Mouse (Mus musculus) heart, embryonic 12.5 days (tissue): ENCODE measurements at regions not wholly inside any gene's neighbourhood (a gene's known extent, or its start where the extent isn't known, plus 50 kb on each side); places are given as distances from the start of the nearest gene placed in this dataset.

Experiments used
- ATAC-seq: fragments of 200-750 bp; cut with Nextera tagmentation; 2 replicates; pipeline ENCODE4 v1.8.0; 2017; ENCODE audit warnings: moderate TSS enrichment, moderate library complexity; ENCODE audit not compliant: insufficient number of reproducible peaks, low FRiP score
- H3K27ac ChIP-seq: fragments of 300-500 bp; sonication (generic); 2 replicates; pipeline ENCODE4 v1.5.1; 2016; ENCODE audit warnings: mild to moderate bottlenecking, moderate library complexity; ENCODE audit not compliant: poor library complexity, severe bottlenecking
- H3K27me3 ChIP-seq: fragments of 300-500 bp; sonication (generic); replicated peaks from 2 replicates; pipeline ENCODE4 v1.6.1; 2016; ENCODE audit warnings: mild to moderate bottlenecking, moderate library complexity
- H3K36me3 ChIP-seq: fragments of 300-500 bp; sonication (generic); 2 replicates; pipeline ENCODE4 v1.6.1; 2016; ENCODE audit warnings: mild to moderate bottlenecking, moderate library complexity
- H3K4me1 ChIP-seq: fragments of 300-500 bp; sonication (generic); replicated peaks from 2 replicates; pipeline ENCODE4 v1.6.1; 2016; ENCODE audit warnings: mild to moderate bottlenecking
- H3K4me2 ChIP-seq: fragments of 300-500 bp; sonication (generic); 2 replicates; pipeline ENCODE4 v1.6.1; 2016; ENCODE audit warnings: mild to moderate bottlenecking, moderate library complexity
- H3K4me3 ChIP-seq: fragments of 300-500 bp; sonication (generic); 2 replicates; pipeline ENCODE4 v1.5.1; 2016; ENCODE audit warnings: mild to moderate bottlenecking
- H3K9ac ChIP-seq: fragments of 300-500 bp; sonication (generic); 2 replicates; pipeline ENCODE4 v1.6.1; 2016; ENCODE audit warnings: mild to moderate bottlenecking, moderate library complexity
- H3K9me3 ChIP-seq: fragments of 300-500 bp; sonication (generic); replicated peaks from 2 replicates; pipeline ENCODE4 v1.6.1; 2016; ENCODE audit warnings: mild to moderate bottlenecking, moderate library complexity
- WGBS: fragments of 180-500 bp; shearing (Covaris S2); methylation state at CpG from one replicate; pipeline ENCODE4 v1.1.7; 2016; 5-methylcytosine and 5-hydroxymethylcytosine counted together

GRCm38 (mm10) chr12:110049154-110049736 is 229.6 kb upstream of the Dio3 start:
- Histone ChIP-seq H3K27me3 (peaks cover 12% of the 10 kb centered on the region), H3K9me3 (no peaks in the 10 kb centered on the region)
- 79% methylated on average over 10 of the region's 10 CpGs for WGBS

DNA sequence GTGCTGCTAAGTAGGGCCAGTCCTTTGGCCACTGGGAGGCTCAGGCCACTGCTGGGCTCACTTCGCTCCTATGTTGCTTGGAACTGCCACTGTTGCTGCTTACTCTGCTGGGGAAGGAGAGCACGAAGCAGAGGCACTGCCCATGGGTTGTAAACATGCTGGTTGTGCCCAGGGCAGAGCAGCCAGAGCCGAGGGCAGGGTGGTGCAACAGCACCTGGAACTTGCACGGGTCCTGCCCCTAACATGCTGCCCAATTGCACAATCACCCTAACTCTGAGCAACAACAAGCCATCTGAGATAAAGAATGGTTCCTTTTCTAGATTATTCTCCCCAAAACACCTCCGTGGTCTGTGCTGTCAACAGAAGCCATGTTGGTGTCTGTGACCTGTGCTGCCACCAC is 219.5 kb upstream of the Dio3 start:
- Histone ChIP-seq H3K4me3 (no peak overlapping the region), H3K27me3 (no peaks in the 10 kb centered on the region), H3K9me3 (0 out of 2 replicates have a peak, but pooled peaks cover 3% of the 10 kb centered on the region), H3K27ac (no peak overlapping the region), H3K36me3 (no peaks in the 10 kb centered on the region), H3K4me2 (no peak overlapping the region), H3K9ac (no peak overlapping the region), H3K4me1 (no peaks in the 10 kb centered on the region)
- 80% methylated on average over 5 of the region's 5 CpGs for WGBS
- ATAC-seq, result no peak

More at GRCm38 (mm10) chr12:110049154-110049736, 229.6 kb upstream of the Dio3 start:
- Histone ChIP-seq H3K27ac (no peak overlapping the region), H3K36me3 (no peaks in the 10 kb centered on the region), H3K4me3 (no peak overlapping the region), H3K4me1 (peaks cover 8% of the 10 kb centered on the region; the same call in 1 of the 2 replicates), H3K4me2 (no peak overlapping the region), H3K9ac (no peak overlapping the region)
- no peak for ATAC-seq

DNA sequence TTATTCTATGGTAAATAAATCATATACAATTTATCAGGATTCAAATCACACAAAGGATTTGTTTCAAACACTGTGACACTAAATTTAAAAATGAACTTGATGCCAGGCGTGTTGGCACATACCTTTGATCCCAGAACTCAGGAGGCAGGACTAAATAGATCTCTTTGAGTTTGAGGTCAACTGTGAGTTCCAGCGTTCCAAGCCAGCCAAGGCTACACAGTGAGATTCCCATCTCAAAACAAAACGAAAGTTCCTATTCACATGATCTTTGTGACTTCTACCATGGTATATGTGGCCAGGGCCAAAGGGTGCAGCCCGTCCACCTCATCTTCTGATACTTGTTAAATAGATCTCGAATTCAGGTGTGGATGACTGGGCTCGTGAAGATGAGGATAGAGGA is 216.9 kb upstream of the Dio3 start:
- H3K9me3 ChIP-seq, result 0 out of 2 replicates have a peak, but pooled peaks cover 3% of the 10 kb centered on the region
- no peak overlapping the region for H3K9ac ChIP-seq
- H3K27ac ChIP-seq, result no peak overlapping the region
- H3K27me3 ChIP-seq, result no peaks in the 10 kb centered on the region
- 79% methylated on average over 6 of the region's 6 CpGs for WGBS
- H3K4me2 ChIP-seq, result no peak overlapping the region
- H3K4me1 ChIP-seq, result no peaks in the 10 kb centered on the region
- ATAC-seq, result no peak
- no peaks in the 10 kb centered on the region for H3K36me3 ChIP-seq
- no peak overlapping the region for H3K4me3 ChIP-seq

- Histone ChIP-seq H3K4me2 (no peak overlapping the region), H3K4me1 (no peaks in the 10 kb centered on the region), H3K36me3 (no peaks in the 10 kb centered on the region), H3K27me3 (no peaks in the 10 kb centered on the region), H3K27ac (no peak overlapping the region), H3K9me3 (peaks cover 6% of the 10 kb centered on the region; the same call in 1 of the 2 replicates), H3K9ac (no peak overlapping the region), H3K4me3 (no peak overlapping the region)
- no peak for ATAC-seq
- 58% methylated on average over 8 of the region's 8 CpGs for WGBS
Observed at GRCm38 (mm10) chr12:110063013-110063412, 215.9 kb upstream of the Dio3 start.

- no peak for ATAC-seq
- 54% methylated on average over 4 of the region's 4 CpGs for whole genome bisulfite sequencing
- H3K27me3 ChIP-seq, result no peaks in the 10 kb centered on the region
Observed at GRCm38 (mm10) chr12:110066361-110066885, 212.4 kb upstream of the Dio3 start.

GRCm38 (mm10) chr12:110070506-110070905 is 208.4 kb upstream of the Dio3 start:
- Histone ChIP-seq H3K4me2 (no peak overlapping the region), H3K27me3 (no peaks in the 10 kb centered on the region), H3K36me3 (no peaks in the 10 kb centered on the region), H3K9ac (no peak overlapping the region), H3K9me3 (peaks cover 12% of the 10 kb centered on the region), H3K4me3 (no peak overlapping the region), H3K4me1 (no peaks in the 10 kb centered on the region), H3K27ac (no peak overlapping the region)
- ATAC-seq, result no peak
- whole genome bisulfite sequencing, result 80% methylated on average over 6 of the region's 6 CpGs

More at GRCm38 (mm10) chr12:110066361-110066885, 212.4 kb upstream of the Dio3 start:
- H3K27ac ChIP-seq, result no peak overlapping the region
- H3K4me3 ChIP-seq, result no peak overlapping the region
- no peaks in the 10 kb centered on the region for H3K4me1 ChIP-seq
- H3K4me2 ChIP-seq, result no peak overlapping the region
- H3K9ac ChIP-seq, result no peak overlapping the region
- H3K36me3 ChIP-seq, result no peaks in the 10 kb centered on the region
- H3K9me3 ChIP-seq, result peaks cover 12% of the 10 kb centered on the region; the same call in 1 of the 2 replicates

DNA sequence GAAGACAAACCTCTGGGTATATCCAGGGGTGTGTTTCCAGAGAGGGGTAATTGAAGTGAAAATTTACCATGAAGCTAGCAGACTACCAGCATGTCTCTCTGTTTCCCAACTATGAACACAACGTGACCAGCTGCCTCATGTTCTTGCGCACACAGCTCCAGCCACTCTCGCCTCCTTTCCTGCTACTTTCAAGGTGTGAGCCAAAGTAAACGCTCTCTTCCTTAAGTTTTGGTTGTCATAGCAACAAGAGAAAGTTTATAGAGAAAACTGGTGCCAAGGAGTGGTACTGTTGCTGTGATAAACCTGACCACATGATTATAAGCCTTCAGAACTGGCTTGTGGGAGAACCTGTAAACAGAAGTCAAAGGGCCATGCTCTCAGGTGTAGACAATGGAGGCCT is 207.0 kb upstream of the Dio3 start:
- Histone ChIP-seq H3K4me3 (no peak overlapping the region), H3K4me1 (no peaks in the 10 kb centered on the region), H3K9me3 (peaks cover 12% of the 10 kb centered on the region), H3K27ac (no peak overlapping the region), H3K27me3 (no peaks in the 10 kb centered on the region), H3K36me3 (no peaks in the 10 kb centered on the region), H3K9ac (no peak overlapping the region), H3K4me2 (no peak overlapping the region)
- no peak for ATAC-seq
- WGBS, result 57% methylated on average over 4 of the region's 4 CpGs

DNA sequence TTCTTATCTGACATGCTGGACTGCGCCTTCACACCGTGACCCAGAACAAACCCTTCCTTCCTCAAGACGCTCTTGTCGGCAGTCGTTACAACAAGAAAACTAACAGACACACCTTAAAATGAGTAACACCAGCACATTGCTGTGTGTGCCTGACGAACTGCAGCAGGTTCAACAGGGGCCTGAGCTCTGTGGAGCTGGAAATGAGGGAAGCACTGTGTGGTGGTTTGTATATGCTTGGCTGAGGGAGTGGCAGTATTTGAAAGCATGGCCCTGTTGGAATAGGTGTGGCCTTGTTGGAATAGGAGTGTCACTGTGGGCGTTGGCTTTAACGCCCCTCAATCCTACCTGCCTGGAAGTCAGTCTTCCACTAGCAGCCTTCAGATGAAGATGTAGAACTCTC is 203.9 kb upstream of the Dio3 start:
- no peak for ATAC-seq
- no peaks in the 10 kb centered on the region for H3K36me3 ChIP-seq
- H3K4me3 ChIP-seq, result no peak overlapping the region
- H3K27me3 ChIP-seq, result no peaks in the 10 kb centered on the region
- WGBS, result 77% methylated on average over 8 of the region's 8 CpGs
- peaks cover 3% of the 10 kb centered on the region; the same call in 1 of the 2 replicates for H3K4me1 ChIP-seq
- no peaks in the 10 kb centered on the region; the same call in 1 of the 2 replicates for H3K9me3 ChIP-seq
- H3K4me2 ChIP-seq, result no peak overlapping the region
- no peak overlapping the region for H3K27ac ChIP-seq
- no peak overlapping the region for H3K9ac ChIP-seq

DNA sequence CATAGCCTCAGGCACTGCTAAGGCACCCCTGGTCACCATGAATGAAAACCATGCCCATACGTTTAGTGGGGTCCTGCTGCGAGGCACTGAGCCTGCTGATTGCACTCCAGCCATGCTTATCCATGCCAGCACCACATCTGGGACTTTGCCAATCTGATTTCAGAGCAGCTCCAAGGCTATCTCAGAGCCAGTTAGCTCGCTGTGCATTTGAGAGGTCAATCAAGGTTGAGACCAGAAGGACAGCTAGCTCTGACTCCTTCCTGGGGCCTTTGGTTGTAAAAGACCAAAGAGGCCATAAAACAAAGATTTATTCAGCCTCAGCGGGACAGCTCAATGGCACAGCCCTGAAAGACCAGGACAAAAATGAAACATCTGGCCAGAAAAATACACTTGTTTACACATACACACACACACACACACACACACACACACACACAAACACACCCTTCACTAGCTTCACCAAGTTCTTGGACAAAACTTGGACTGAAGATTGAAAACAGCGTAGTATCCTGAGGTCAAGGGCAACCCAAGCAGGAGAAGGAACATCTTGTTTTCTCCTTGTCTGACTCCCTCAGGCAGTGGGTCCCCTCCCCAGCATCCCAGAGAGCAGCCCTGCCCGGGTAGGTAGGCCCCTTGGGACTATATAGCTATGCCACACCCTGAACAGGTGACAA is 201.5 kb upstream of the Dio3 start:
- WGBS, result 58% methylated on average over 6 of the region's 6 CpGs
- peaks cover 3% of the 10 kb centered on the region; the same call in 1 of the 2 replicates for H3K9me3 ChIP-seq
- no peak overlapping the region for H3K4me2 ChIP-seq
- no peak overlapping the region for H3K27ac ChIP-seq
- ATAC-seq, result no peak
- no peak overlapping the region for H3K4me3 ChIP-seq
- no peaks in the 10 kb centered on the region for H3K27me3 ChIP-seq
- H3K4me1 ChIP-seq, result peaks cover 3% of the 10 kb centered on the region; the same call in 1 of the 2 replicates
- H3K9ac ChIP-seq, result no peak overlapping the region
- H3K36me3 ChIP-seq, result no peaks in the 10 kb centered on the region

GRCm38 (mm10) chr12:110078081-110078505 is 200.8 kb upstream of the Dio3 start:
- H3K36me3 ChIP-seq, result no peaks in the 10 kb centered on the region
- peaks cover 3% of the 10 kb centered on the region; the same call in 1 of the 2 replicates for H3K4me1 ChIP-seq
- H3K4me2 ChIP-seq, result no peak overlapping the region
- no peaks in the 10 kb centered on the region for H3K27me3 ChIP-seq
- H3K4me3 ChIP-seq, result no peak overlapping the region
- 75% methylated on average over 13 of the region's 13 CpGs for WGBS
- H3K9me3 ChIP-seq, result 0 out of 2 replicates have a peak, but pooled peaks cover 3% of the 10 kb centered on the region
- H3K9ac ChIP-seq, result no peak overlapping the region
- no peak for ATAC-seq
- no peak overlapping the region for H3K27ac ChIP-seq

GRCm38 (mm10) chr12:110081831-110082615 is 196.8 kb upstream of the Dio3 start:
- H3K4me2 ChIP-seq, result no peak overlapping the region
- H3K36me3 ChIP-seq, result no peaks in the 10 kb centered on the region
- ATAC-seq, result no peak
- 0 out of 2 replicates have a peak, but pooled peaks cover 3% of the 10 kb centered on the region for H3K9me3 ChIP-seq
- H3K9ac ChIP-seq, result no peak overlapping the region
- no peak overlapping the region for H3K4me3 ChIP-seq
- H3K27me3 ChIP-seq, result no peaks in the 10 kb centered on the region; the same call in 1 of the 2 replicates
- H3K27ac ChIP-seq, result no peak overlapping the region
- peaks cover 3% of the 10 kb centered on the region; the same call in 1 of the 2 replicates for H3K4me1 ChIP-seq
- 79% methylated on average over 3 of the region's 3 CpGs for WGBS
